Mouse (Mus musculus) mammary gland, adult 2 months (tissue): Measurements from ENCODE around the gene Abcc2. TPM values are rescaled to one million over a fixed set of nuclear protein-coding genes. Genes with fewer than 3 reads are reported as not detected.

Source experiments
- polyA plus RNA-seq: library from polyadenylated mRNA; depleted of rRNA; stranded (reverse); fragments of >200 nt; gene quantifications from 2 replicates; pipeline ENCODE4 v1.2.3, GENCODE M21; 2012; ENCODE audit warnings: low replicate concordance; rRNA removed

Abcc2 gene
- 0.30 and 0.32 TPM in 2 replicates for polyA plus RNA-seq

DNA sequence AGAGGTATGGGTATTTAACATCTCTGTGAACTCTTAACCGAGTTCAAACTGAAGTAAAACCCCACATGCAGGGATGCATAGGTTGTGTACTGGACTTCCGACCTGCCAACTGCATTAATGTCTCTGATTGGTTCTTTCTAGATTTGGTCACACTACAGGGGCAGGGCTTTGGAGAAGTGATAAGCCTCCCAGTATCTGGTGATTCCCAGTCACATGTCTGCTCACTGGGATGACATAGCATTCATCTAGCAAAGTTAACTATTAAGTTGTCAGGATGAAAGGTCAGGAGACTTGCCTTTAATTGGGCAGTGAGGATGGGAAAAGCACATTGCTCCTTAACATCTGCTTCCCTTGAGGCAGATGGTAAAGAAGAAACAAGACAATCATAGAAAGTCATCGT is at the start of gene Abcc2:
Gene Abcc2 (plus strand): TSS at position 213 of the 400 bp plus-strand sequence.

GRCm38 (mm10) chr19:43752489-43753225 is 29.3 kb upstream of the Abcc2 start, which contains the start of the genes Cutc and Cox15:
Gene Cutc, plus strand, starts transcription at chr19:43752996.
Gene Cox15, minus strand, starts transcription at chr19:43753000.

Other genes with a start within 250 kb of the Abcc2 start
- gene Nkx2-3, start 169.9 kb upstream of the Abcc2 start, polyA plus RNA-seq = not detected in 2 replicates
- gene Slc25a28, start 107.3 kb upstream of the Abcc2 start, polyA plus RNA-seq = 76.3 and 79.7 TPM in 2 replicates
- gene Entpd7, start 92.5 kb upstream of the Abcc2 start, polyA plus RNA-seq = 4.2 and 4.8 TPM in 2 replicates
- 3.5 and 8.1 TPM in 2 replicates for gene Cutc, start 29.2 kb upstream of the Abcc2 start, polyA plus RNA-seq
- 12.9 and 18.3 TPM in 2 replicates for gene Cox15, start 29.2 kb upstream of the Abcc2 start, polyA plus RNA-seq
- gene Dnmbp, start 158.0 kb downstream of the Abcc2 start, polyA plus RNA-seq = 18.7 and 19.1 TPM in 2 replicates
- gene Cpn1, start 204.4 kb downstream of the Abcc2 start, polyA plus RNA-seq = 0.07 and 0.79 TPM in 2 replicates
- gene Cyp2c23, start 247.0 kb downstream of the Abcc2 start, polyA plus RNA-seq = 0.46 and 0.67 TPM in 2 replicates